Mouse (Mus musculus): ENCODE measurements around the gene Skida1. TPM values are rescaled to one million over a fixed set of nuclear protein-coding genes. Genes with fewer than 3 reads are reported as not detected.

Skida1 gene
- polyA plus RNA-seq, 1 experiment from 2014 or later, result 6.6 TPM

GRCm38 (mm10) chr2:18053951-18054530 lies 5.2 kb upstream of the Skida1 start:
- WGBS, result 15% methylated on average over 2 of the region's 2 CpGs
- H3K36me3 ChIP-seq, result no peaks in the 10 kb centered on the region
- H3K27me3 ChIP-seq (replicated peaks), result no peaks in the 10 kb centered on the region
- H3K9ac ChIP-seq, result peak overlapping the region; percentile 93
- peak overlapping the region; percentile 100 for H3K27ac ChIP-seq (replicated peaks)
- H3K9me3 ChIP-seq, result no peaks in the 10 kb centered on the region
- H3K4me2 ChIP-seq, result peak overlapping the region; percentile 82
- H3K4me3 ChIP-seq, result 0 out of 2 replicates have a peak overlapping the region, but pooled peaks have one; percentile 71
- peaks cover 54% of the 10 kb centered on the region for H3K4me1 ChIP-seq
- ATAC-seq (ENCODE audit: extremely low read depth, insufficient number of reproducible peaks, low FRiP score, low TSS enrichment), result no peak

- H3K27ac ChIP-seq (replicated peaks), result 0 out of 2 replicates have a peak overlapping the region, but pooled peaks have one; percentile 100
- H3K4me3 ChIP-seq, result no peak overlapping the region
- WGBS, result 68% methylated on average over 1 of the region's 1 CpGs
- no peaks in the 10 kb centered on the region for H3K27me3 ChIP-seq (replicated peaks)
- H3K9ac ChIP-seq, result no peak overlapping the region
- no peak for ATAC-seq (ENCODE audit: extremely low read depth, insufficient number of reproducible peaks, low FRiP score, low TSS enrichment)
- H3K4me1 ChIP-seq, result peaks cover 48% of the 10 kb centered on the region
- no peaks in the 10 kb centered on the region for H3K36me3 ChIP-seq
- no peaks in the 10 kb centered on the region for H3K9me3 ChIP-seq
- H3K4me2 ChIP-seq, result no peak overlapping the region; the same call in 1 of the 2 replicates
Measured at GRCm38 (mm10) chr2:18053243-18053950, 4.5 kb upstream of the Skida1 start.

GRCm38 (mm10) chr2:18052581-18052980 lies 3.7 kb upstream of the Skida1 start:
- no peaks in the 10 kb centered on the region for H3K27me3 ChIP-seq (replicated peaks)
- no peak overlapping the region for H3K4me2 ChIP-seq
- no peaks in the 10 kb centered on the region for H3K36me3 ChIP-seq
- no peak overlapping the region for H3K27ac ChIP-seq (replicated peaks)
- peaks cover 46% of the 10 kb centered on the region for H3K4me1 ChIP-seq
- H3K4me3 ChIP-seq, result no peak overlapping the region
- 79% methylated on average over 3 of the region's 3 CpGs for WGBS
- no peaks in the 10 kb centered on the region for H3K9me3 ChIP-seq
- ATAC-seq (ENCODE audit: extremely low read depth, insufficient number of reproducible peaks, low FRiP score, low TSS enrichment), result no peak
- H3K9ac ChIP-seq, result no peak overlapping the region

GRCm38 (mm10) chr2:18051831-18052170 lies 3.0 kb upstream of the Skida1 start:
- H3K9ac ChIP-seq, result 0 out of 2 replicates have a peak overlapping the region, but pooled peaks have one; percentile 100
- 71% methylated on average over 3 of the region's 3 CpGs for WGBS
- peak overlapping the region; percentile 93 for H3K4me2 ChIP-seq
- H3K4me1 ChIP-seq, result peaks cover 46% of the 10 kb centered on the region
- no peaks in the 10 kb centered on the region for H3K9me3 ChIP-seq
- no peaks in the 10 kb centered on the region for H3K27me3 ChIP-seq (replicated peaks)
- H3K4me3 ChIP-seq, result no peak overlapping the region
- no peaks in the 10 kb centered on the region for H3K36me3 ChIP-seq
- H3K27ac ChIP-seq (replicated peaks), result no peak overlapping the region
- ATAC-seq (ENCODE audit: extremely low read depth, insufficient number of reproducible peaks, low FRiP score, low TSS enrichment), result no peak

- WGBS, result 32% methylated on average over 11 of the region's 11 CpGs
Measured at GRCm38 (mm10) chr2:18051026-18051830, 2.4 kb upstream of the Skida1 start.

GRCm38 (mm10) chr2:18050541-18050985 lies 1.7 kb upstream of the Skida1 start:
- WGBS, result 8% methylated on average over 10 of the region's 10 CpGs
- H3K4me1 ChIP-seq, result peaks cover 46% of the 10 kb centered on the region
- peak overlapping the region; percentile 100 for H3K9ac ChIP-seq
- peak overlapping the region; percentile 98 for H3K4me3 ChIP-seq
- no peaks in the 10 kb centered on the region for H3K27me3 ChIP-seq (replicated peaks)
- peak overlapping the region; percentile 100 for H3K27ac ChIP-seq (replicated peaks)
- peak overlapping the region; percentile 93 for H3K4me2 ChIP-seq
- no peak for ATAC-seq (ENCODE audit: extremely low read depth, insufficient number of reproducible peaks, low FRiP score, low TSS enrichment)
- H3K36me3 ChIP-seq, result no peaks in the 10 kb centered on the region
- H3K9me3 ChIP-seq, result no peaks in the 10 kb centered on the region

More at GRCm38 (mm10) chr2:18051026-18051830, 2.4 kb upstream of the Skida1 start:
- H3K9me3 ChIP-seq, result no peaks in the 10 kb centered on the region
- H3K4me1 ChIP-seq, result peaks cover 46% of the 10 kb centered on the region
- H3K27ac ChIP-seq (replicated peaks), result peak overlapping the region; percentile 100
- no peak for ATAC-seq (ENCODE audit: extremely low read depth, insufficient number of reproducible peaks, low FRiP score, low TSS enrichment)
- peak overlapping the region; percentile 98 for H3K4me3 ChIP-seq
- H3K27me3 ChIP-seq (replicated peaks), result no peaks in the 10 kb centered on the region
- no peaks in the 10 kb centered on the region for H3K36me3 ChIP-seq
- H3K9ac ChIP-seq, result peak overlapping the region; percentile 100
- H3K4me2 ChIP-seq, result peak overlapping the region; percentile 93

GRCm38 (mm10) chr2:18050018-18050417 lies 1.2 kb upstream of the Skida1 start:
- Histone ChIP-seq H3K36me3 (no peaks in the 10 kb centered on the region), H3K9ac (peak overlapping the region; percentile 100), H3K27me3 (replicated peaks) (no peaks in the 10 kb centered on the region), H3K4me1 (peaks cover 46% of the 10 kb centered on the region), H3K4me3 (peak overlapping the region; percentile 98), H3K9me3 (no peaks in the 10 kb centered on the region), H3K4me2 (peak overlapping the region; percentile 93), H3K27ac (replicated peaks) (peak overlapping the region; percentile 100)
- 16% methylated on average over 2 of the region's 2 CpGs for WGBS
- ATAC-seq (ENCODE audit: extremely low read depth, insufficient number of reproducible peaks, low FRiP score, low TSS enrichment), result no peak

GRCm38 (mm10) chr2:18049279-18049821 lies 499 bp upstream of the Skida1 start:
- peak overlapping the region; percentile 98 for H3K4me3 ChIP-seq
- H3K4me2 ChIP-seq, result peak overlapping the region; percentile 93
- peak overlapping the region; percentile 100 for H3K9ac ChIP-seq
- H3K4me1 ChIP-seq, result peaks cover 45% of the 10 kb centered on the region
- ATAC-seq (ENCODE audit: extremely low read depth, insufficient number of reproducible peaks, low FRiP score, low TSS enrichment), result no peak
- no peaks in the 10 kb centered on the region for H3K36me3 ChIP-seq
- H3K27ac ChIP-seq (replicated peaks), result peak overlapping the region; percentile 100
- no peaks in the 10 kb centered on the region for H3K27me3 ChIP-seq (replicated peaks)
- H3K9me3 ChIP-seq, result no peaks in the 10 kb centered on the region
- WGBS, result 5% methylated on average over 11 of the region's 11 CpGs

GRCm38 (mm10) chr2:18047646-18048452 lies 1.0 kb downstream of the Skida1 start:
- WGBS, result under 1% methylated on average over 66 of the region's 70 CpGs
- no peaks in the 10 kb centered on the region for H3K9me3 ChIP-seq
- peaks cover 46% of the 10 kb centered on the region for H3K4me1 ChIP-seq
- H3K27ac ChIP-seq (replicated peaks), result peak overlapping the region; percentile 100
- H3K4me2 ChIP-seq, result peak overlapping the region; percentile 93
- H3K4me3 ChIP-seq, result peak overlapping the region; percentile 98
- H3K27me3 ChIP-seq (replicated peaks), result no peaks in the 10 kb centered on the region
- H3K36me3 ChIP-seq, result no peaks in the 10 kb centered on the region
- H3K9ac ChIP-seq, result peak overlapping the region; percentile 100
- peak; percentile 74 for ATAC-seq (ENCODE audit: extremely low read depth, insufficient number of reproducible peaks, low FRiP score, low TSS enrichment)

- H3K4me3 ChIP-seq, result peak overlapping the region; percentile 98
- no peaks in the 10 kb centered on the region for H3K27me3 ChIP-seq (replicated peaks)
- H3K36me3 ChIP-seq, result no peaks in the 10 kb centered on the region
- H3K9ac ChIP-seq, result peak overlapping the region; percentile 100
- H3K4me2 ChIP-seq, result peak overlapping the region; percentile 93
- H3K4me1 ChIP-seq, result peaks cover 55% of the 10 kb centered on the region
- peak overlapping the region; percentile 100 for H3K27ac ChIP-seq (replicated peaks)
- ATAC-seq (ENCODE audit: extremely low read depth, insufficient number of reproducible peaks, low FRiP score, low TSS enrichment), result peak; percentile 2; the same call in 1 of the 2 replicates
- no peaks in the 10 kb centered on the region for H3K9me3 ChIP-seq
- under 1% methylated on average over 48 of the region's 64 CpGs for WGBS
Measured at GRCm38 (mm10) chr2:18046758-18047645, 1.8 kb downstream of the Skida1 start.
